Mouse (Mus musculus): ENCODE data around the gene Arpin. TPM values are rescaled to one million over a fixed set of nuclear protein-coding genes. Genes with fewer than 3 reads are reported as not detected.
A peak's percentile ranks its signal among the peaks of the same experiment; 100 is the strongest.

The Arpin gene
- 10 to 100 TPM; 16.9 to 27.6 (median 22.9) TPM for total RNA-seq (2022)

DNA sequence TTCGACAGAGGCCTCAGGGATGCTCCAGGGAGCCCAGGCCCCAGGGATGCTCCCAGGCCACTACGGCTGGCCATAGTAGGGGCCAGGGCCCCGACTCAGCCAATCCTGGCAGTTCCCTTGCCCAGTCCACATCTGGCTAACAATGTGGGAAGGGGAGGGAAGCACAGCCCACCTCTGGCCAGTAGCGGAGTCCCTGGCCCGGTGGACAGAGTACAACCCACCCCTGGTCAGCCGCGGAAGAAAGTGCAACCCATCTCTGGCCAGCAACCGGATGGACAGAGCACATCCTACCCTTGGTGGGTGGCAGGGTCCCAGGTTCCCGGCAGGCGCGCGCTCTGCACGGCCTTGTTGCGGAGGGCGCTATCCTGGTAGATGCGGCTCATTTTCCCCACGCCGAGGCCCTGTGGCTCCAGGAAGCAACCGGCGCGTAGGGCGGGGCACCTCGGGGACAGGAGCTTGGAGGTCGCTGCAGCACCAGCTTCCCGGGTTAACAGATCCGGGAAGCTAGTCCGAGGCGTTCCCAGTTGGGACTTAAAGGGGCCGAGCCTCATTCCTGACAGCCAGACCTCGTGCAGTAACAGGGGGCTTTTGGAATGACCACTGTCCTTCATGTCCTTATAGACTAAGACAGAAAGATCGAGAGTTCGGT, at the start of gene Arpin:
Gene Arpin (minus strand): TSS at position 498 of the 649 bp plus-strand sequence.
- peak; percentile 70 for DNase-seq

DNA sequence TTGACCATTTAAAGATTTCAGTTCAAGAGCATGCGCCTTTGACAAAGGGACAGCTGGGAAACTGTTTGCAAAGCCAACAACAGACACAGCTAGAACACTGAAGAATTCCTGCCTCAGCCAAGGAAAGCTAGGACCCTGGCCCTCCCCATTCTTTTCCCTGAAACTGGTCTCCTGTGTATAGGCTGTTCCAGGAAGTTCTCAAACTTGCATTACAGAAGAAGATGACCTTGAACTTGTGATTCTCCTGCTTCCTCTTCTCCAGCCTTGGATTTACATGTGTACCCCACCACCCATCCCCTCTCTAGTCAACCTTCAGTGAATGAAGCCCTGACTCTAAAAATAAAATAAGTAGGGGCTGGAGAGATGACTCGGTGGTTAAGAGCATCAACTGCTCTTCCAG, 40.2 kb upstream of the Arpin start:
- no peak for DNase-seq

DNA sequence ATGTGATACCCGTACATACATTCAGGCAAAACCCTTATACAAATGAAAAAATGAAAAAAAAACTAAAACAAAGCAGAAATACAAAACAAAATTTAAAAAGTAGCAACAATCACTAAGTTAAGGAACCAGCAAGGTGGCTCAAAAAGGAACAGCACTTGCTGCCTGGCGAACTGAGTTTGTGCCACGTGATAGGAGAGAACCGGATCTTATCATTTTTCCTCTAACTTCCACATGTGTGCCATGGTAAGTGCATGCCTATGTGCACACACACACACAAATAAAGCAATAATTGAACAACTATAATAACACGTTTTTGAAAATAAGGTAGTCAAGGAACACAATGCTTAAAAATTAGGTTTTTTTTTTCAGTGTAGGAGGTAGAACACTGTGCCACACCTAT, 37.0 kb upstream of the Arpin start:
- DNase-seq = no peak

DNA sequence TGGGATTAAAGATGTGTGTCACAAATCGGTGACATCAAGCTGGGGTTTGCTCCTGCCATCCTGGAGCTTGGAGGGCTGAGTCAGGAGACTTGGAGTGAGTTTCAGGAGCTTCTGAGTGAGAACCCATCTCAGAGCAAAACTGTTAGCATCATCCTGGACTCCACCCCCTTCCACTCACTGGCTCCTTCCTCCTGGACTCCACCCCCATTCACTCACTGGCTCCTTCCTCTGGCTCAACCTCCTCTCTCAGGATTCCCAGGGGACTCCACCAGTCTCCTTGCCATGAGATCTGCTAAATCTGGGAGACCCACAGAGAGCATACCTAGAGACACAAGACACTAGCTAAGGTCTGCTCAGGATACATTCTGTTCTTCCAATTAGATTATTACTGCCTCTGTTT, 35.2 kb upstream of the Arpin start:
- DNase-seq = no peak

DNA sequence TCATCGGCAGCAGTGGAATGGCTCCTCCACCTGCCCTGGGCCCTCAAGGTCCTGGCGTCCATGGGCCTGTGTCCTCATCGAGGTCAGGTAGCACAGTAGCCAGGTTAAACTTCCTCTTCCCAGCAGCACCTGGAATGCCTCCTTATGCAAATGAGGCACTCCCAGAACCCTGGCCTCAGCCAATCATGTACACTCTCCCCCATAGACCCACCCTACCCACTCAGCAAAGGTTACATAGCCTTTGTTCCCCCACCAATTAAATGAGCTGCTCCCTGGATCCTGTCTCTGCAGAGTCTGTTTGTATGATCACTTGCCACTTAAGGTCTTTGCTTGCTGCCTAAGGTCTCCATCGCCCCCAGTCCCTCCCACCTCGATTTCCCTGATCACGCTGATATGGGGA, 33.2 kb upstream of the Arpin start:
- DNase-seq = no peak

DNA sequence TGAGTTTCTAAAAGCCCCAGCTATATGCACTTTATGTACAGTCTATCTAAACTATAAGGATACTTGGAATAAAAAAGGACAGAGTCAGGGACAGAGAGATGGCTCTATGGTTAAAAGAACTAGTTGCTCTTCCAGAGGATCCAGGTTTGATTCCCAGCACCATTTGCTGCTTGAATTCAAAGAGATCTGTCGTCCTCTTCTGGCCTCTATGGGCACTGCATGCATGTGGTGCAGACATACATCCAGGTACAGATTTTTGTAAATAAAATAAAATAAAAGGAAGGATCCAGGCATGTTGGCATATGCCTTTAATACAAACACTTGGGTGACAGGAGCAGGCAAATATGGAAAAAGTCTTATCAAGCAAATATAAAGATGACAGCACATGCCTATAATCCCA, 26.4 kb upstream of the Arpin start:
- no peak for DNase-seq

DNA sequence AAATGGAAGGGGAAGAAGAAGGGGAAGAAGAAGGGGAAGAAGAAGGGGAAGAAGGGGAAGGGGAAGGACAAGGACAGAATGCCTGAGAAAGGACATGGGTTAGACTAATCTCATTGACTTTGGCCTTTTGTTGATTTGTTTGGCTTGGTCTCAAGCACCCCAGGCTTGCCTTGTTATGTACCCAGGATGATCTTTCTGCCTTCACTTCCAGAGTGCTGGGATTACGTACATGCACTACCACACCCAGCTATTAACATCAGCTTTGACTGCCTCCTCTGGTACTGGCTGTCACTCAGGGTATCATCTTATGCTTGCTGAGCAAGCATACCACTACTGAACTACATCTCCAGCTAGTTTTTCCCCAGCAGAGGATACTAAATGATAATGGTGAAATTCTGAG, 21.0 kb upstream of the Arpin start:
- DNase-seq = no peak

DNA sequence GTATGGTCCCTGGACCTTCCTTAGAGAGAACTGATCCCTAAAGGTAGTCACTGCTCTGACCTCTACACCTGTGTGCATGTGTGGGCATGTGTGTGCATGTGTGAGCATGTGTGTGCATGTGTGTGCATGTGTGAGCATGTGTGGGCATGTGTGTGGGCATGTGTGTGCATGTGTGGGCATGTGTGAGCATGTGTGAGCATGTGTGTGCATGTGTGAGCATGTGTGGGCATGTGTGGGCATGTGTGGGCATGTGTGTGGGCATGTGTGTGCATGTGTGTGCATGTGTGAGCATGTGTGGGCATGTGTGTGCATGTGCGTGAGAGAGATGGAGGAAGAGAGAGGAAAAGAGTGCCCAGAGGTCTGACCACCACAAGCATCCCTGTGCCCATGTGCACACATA, 19.7 kb upstream of the Arpin start:
- DNase-seq = no peak

DNA sequence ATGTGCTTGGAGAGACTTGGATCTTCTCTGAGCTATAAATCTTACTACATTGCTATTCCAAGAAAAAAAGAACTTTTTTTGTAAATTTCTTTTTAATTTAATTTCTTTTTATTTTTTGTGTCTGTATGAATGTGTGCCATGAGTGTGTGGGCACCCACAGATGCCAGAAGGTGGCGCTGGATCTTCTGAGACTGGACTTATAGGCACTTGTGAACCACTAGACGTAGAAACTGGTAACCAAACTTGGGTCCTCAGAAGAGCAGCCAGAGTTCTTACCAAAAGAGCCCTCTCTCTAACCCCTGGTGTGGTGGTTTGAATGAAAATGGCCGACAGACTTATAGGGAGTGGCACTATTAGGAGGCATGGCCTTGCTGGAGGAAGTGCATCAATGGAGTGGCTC, 15.9 kb upstream of the Arpin start:
- DNase-seq = no peak

DNA sequence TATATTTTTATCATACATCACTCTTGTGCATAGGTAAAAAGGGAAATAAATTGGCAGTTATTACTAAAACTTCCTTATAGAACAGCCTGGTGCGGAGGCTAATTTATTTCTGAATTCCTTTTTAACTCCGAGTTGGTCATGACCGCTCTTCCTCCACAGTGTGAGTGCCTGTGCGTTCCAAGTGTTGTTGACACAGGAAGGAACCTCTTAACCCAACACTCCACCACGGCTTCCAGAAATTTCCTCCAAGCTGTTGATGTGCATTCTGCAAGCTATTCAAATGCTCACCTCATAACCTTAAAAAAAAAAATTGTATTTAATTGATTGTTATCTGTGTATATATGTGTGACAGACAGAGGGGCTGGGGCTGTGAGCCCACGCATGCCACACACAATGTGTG, 15.1 kb upstream of the Arpin start:
- no peak for DNase-seq

DNA sequence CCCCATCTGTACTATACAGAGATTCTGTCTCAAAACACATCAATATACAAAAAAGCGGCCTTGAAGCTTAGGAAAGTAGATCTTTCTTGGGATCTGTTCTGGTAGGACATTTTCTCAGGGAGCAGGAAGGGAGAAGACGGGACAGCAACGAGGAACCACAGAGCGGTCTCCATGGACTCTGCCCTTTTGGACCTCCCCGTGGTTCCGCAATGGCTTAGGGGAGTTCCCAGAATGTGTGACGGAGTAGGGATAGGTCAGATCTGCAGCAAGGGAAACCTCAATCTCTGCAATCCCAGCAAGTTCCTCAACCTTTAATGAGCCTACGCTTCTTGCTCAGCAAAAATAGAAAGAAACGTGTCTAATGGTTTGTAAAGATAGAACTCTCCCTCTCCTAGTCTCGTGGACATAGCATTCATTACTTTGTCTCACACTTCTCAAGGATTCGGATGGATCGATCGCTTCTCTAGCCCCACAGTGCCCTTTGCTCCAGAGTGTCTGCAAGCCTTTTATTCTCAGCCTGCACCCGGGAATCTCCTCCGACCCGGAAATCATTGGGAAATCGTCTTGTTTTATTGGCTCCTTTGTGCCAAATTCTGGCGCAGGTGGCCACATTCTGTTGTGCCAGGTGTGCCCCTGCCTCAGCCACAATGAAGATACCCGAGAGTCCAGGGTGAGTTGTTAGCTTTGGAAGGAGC, 499 bp upstream of the Arpin start:
- DNase-seq = peak; percentile 53

DNA sequence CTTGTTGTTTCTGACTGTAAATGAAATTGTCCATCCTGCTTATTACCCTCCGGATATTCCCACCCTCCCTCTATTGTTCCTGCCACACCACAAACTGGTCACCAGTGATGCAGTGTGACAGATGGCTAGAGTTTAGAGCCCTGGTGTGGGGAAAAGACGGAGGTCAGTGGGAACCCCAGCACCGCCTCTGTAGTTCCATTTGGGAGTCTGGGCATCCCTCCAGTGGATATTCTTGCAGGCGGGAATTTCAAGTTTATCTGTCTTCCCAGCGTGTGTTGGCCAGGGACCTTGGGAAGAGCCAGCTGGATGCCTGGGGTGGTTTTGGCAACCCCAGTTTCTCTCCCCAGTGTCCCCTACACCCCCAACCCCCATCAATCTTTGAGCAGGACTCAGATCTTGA, 698 bp downstream of the Arpin start:
- DNase-seq = no peak

DNA sequence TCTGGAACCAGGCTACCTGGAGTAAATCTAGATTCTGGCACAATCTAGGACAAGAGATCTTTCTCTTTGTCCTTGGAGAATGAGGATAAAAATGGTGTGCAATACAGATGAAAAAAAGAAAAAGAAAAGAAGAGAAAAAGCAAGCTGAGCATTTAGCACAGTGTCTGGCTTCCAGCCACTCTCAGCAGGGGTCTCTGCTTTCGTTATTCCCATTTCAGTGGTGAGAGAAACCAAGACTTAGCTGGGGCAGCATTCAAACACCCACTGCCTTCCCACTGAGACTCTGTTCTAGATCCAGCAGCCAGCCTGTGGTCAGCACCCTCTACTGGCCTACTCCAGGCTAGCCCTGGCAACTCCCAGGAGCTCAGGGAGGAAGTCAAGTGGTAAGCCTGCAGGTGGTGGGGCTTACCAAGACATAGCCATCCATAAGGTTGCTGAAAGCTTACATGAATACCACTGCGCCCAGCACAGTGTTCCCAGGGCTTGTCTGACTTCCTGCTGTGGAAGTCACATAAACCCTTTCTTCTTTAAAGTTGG, 6.6 kb downstream of the Arpin start:
- DNase-seq = no peak

DNA sequence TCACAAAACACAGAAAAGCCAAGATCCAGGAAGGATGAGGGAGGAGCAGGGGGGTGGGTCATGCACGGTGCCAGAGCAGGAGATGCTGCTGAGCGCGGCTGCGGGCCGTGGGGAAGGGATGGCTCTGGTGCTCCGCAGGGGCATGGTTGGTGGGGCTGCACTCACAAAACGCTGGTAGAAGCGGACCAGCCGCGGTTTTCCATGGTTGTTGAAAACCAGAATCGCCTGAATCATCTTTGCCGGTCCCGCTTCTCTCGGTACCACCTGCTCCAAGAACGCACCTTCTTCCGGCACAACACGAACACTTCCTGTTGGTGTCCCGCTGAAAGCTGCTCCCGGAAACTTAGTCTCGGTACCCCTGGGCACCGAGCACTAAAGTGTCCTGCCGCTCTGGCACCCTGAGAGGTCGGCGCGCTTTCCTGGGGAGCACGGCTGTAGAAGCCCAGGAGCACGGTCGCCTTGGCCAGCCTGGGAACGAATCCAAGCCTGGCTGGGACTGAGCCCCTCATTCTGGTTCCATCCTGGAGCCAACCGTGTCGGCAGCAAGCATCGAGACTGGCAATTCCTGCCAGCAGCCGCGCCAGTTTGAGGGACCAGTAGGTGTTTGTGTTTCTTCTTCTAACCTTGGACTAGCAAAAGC, 14.7 kb downstream of the Arpin start, which contains the start of gene Ap3s2:
Gene Ap3s2 (minus strand): TSS at position 306 of the 640 bp plus-strand sequence.
- DNase-seq = peak; percentile 81

DNA sequence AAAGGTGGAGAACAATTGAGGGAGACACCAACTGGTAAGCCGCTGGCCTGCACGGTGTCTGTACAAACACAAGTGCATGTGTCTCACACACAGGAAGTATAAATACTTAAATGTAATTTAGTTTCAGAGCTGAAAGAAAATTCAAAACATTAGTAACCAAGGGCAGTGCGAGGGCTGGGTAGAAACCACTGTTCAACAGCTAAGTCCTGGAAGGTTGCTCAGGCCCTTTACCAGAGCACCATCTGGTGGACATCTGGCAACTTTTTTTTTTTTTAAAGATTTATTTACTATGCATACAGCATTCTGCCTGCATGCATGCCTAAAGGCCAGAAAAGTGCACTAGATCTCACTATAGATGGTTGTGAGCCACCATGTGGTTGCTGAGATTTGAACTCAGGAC, 20.6 kb downstream of the Arpin start:
- DNase-seq = no peak

DNA sequence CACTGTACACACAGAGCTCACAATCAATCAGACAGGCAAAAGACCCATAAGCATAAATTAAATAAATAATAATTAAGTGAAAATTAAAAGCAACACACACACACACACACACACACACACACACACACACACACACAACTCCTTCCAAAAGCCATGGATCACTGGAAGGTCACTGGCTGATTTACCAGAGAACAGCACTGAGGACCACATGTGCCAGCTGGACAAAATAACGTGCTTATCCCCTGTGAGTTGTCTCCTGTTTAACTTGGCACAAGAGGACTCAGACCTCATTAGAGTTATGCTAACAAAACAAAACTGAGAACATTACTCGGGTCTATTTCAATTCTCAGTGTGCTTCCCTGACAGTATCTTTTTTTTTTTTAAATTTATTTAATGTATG, 27.8 kb downstream of the Arpin start:
- DNase-seq = no peak

DNA sequence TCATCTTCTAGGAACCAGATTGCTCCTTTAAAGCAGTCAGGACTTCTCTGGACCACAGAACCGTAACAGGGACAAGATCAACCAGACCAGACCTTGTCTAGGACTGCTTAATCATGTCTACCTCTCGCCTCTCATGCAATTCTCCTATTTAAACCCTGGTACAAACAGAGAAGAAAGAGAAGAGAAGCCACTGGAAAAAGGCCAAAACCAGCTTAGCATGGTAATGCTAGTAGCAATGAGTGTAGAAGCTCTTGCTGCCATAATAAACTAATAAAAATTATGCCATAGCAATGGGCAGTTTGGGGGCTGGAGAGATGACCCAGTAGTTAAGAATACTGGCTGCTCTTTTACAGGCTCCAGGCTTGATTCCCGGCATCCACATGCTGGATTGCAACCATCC, 28.2 kb downstream of the Arpin start:
- no peak for DNase-seq

DNA sequence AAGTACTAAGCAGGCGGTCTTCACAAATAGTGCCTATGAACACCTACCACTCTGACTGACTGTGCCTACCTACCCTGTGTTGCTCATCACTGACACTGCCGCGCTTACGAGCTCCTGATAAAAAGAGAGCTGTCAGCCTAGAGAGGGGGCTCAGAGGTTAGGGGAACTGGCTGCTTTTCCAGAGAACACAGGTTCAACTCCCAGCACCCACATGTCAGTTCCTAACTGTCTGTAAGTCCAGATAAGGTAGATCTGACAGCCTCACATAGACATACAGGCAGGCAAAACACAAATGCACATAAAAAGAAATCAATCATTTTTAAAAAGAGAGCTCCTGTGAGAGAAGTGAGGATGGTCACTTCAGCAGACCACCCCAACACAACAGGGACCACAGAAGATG, 30.0 kb downstream of the Arpin start:
- DNase-seq = no peak

DNA sequence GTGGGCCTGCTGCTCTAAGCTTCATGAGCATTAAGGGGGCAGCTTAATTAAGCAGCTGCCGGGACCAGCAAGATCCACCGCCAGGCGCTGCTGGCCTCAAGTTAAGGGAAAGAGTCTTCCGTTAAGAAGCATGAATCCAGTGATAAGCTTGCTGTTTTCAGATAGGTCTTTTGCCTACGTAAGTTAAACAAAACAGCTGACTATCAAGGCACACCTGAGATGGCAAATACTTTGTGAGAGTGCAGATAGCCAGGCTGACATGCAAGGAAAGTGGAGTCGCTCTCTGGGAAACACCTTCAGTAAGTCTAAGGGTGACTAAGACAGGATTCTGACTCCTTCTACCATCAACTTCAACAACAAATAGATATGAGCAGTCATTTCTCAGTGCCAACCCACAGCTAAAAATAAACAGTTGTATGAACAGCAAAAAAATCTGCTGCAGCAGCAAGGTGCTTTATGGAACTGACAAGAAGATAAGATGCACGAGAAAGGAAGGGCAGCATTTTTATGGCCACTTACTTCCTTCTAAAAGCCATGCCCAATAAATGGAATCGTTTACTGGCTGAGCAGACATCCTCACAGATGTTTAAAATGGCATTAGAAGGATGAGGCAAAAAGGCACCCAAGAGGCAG, 31.9 kb downstream of the Arpin start:
- DNase-seq = no peak

DNA sequence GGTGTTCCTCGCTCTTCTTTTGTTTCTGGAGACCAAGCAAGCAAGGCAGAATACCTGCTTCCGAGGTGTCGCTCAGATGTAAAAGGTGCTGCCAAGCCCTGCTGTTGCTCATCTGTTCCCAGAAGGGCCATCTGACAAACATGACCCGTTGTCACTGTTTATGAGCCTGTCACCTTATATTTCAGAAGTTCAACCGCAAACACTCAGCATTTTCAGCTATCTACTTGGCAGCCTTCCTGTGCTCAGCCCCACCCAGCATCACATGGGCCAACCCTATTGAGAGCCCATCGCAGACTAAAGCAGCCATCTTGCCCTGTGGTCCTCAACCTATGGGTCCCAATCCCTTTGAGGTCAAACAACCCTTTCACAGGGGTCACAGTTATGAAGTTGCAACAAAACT, 34.4 kb downstream of the Arpin start:
- no peak for DNase-seq

DNA sequence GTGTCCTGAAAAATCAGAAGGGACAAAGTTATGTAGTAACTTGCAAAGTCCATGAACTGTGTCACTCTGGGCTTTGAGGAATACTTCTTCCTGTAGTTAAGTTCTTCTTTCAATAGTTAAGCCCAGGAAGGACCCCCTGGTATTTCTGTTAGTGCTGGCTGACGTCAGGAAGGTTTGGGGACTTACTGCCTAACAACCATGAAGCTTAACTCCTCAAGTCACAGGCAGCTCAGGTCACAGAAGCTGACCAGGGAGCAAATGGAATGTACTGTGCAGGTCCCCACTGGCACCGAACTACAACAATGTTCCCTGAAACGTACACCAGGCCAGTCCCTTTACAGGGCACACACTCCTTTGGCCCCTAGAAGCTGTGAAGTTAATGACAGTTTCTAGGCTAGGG, 39.9 kb downstream of the Arpin start:
- DNase-seq = no peak

DNA sequence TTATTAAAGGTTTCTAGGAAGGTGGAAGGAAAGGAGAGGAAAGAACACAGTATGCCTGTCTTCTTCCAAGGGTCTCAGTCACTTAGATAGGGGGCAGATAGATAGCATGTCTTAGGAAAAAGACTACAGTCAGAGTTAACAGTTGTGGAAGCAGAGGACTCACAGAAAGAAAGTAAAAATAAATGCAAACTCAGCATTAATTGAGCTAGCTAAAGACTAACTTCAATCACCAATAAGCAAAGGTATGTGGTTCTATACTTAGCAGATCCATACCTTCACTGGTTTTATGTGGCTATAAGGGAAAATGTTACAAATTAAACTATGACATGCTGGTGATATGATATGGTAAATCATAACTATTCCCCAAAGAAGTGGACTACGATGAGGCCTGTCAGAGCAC, 40.4 kb downstream of the Arpin start:
- no peak for DNase-seq
